Mouse (Mus musculus) v-Abl transformed pro-B cells (cell line): ENCODE data around the gene Alppl2.

Experiments
- in situ Hi-C, 2 experiments: fragments of 400-800 bp; cut with MboI; formaldehyde crosslinking; loops; one replicate each; pipeline ENCODE4 v1.15.1; 2025; ENCODE audit not compliant: unreplicated experiment in 2 of 2

The Alppl2 gene

GRCm38 (mm10) chr1:87057075-87057474 lies 32.7 kb downstream of the Alppl2 start:
- in situ Hi-C loops: no loop called here

GRCm38 (mm10) chr1:87051369-87051768 lies 38.4 kb downstream of the Alppl2 start:
- in situ Hi-C loops: no loop called here

- in situ Hi-C loops: no loop called here
Observed at GRCm38 (mm10) chr1:87050700-87051099, 39.0 kb downstream of the Alppl2 start.

GRCm38 (mm10) chr1:87050072-87050471 lies 39.7 kb downstream of the Alppl2 start:
- in situ Hi-C loops: no loop called here

- in situ Hi-C loops: loop anchor here (5.0 to 25.0 kb wide), 5 partner anchors 143 to 605 kb away; partner anchors contain the start of genes Nmur1 (in 1 of the 2), Prss56 (in 1 of the 2) and Tex44 (in 1 of the 2)
Observed at GRCm38 (mm10) chr1:87041814-87042438, 47.8 kb downstream of the Alppl2 start.

- in situ Hi-C loops: loop anchor here (5.0 to 25.0 kb wide), 5 partner anchors 144 to 604 kb away; partner anchors contain the start of genes Nmur1 (in 1 of the 2), Prss56 (in 1 of the 2) and Tex44 (in 1 of the 2)
Observed at GRCm38 (mm10) chr1:87041119-87041518, 48.6 kb downstream of the Alppl2 start.

- in situ Hi-C loops: loop anchor here in 1 of 2 experiments (25.0 kb wide), 1 partner anchor 601 kb away; the partner anchor contains the start of genes Nmur1 and Tex44
Observed at GRCm38 (mm10) chr1:87038477-87039070, 51.2 kb downstream of the Alppl2 start.
